Mouse (Mus musculus) hindbrain, embryonic 14.5 days (tissue): ENCODE data around the gene Eef1b2. TPM values are rescaled to one million over a fixed set of nuclear protein-coding genes. Genes with fewer than 3 reads are reported as not detected.

Experiments
- ATAC-seq: fragments of 200-750 bp; cut with Nextera tagmentation; 2 replicates; pipeline ENCODE4 v1.8.0; 2017; ENCODE audit warnings: moderate number of reproducible peaks, mild to moderate bottlenecking, moderate TSS enrichment, moderate library complexity; ENCODE audit not compliant: low FRiP score
- DNase-seq: peaks from one replicate; pipeline ENCODE4 v3.0.0-alpha.2; 2015; ENCODE audit warnings: low spot score
- H3K27ac ChIP-seq: fragments of 300-500 bp; sonication (generic); 2 replicates; pipeline ENCODE4 v1.5.1; 2014; ENCODE audit warnings: mild to moderate bottlenecking, moderate library complexity
- H3K27me3 ChIP-seq: fragments of 300-500 bp; sonication (generic); 2 replicates; pipeline ENCODE4 v1.6.1; 2014; ENCODE audit warnings: mild to moderate bottlenecking, low read length, mixed read lengths; ENCODE audit not compliant: control insufficient read depth, insufficient read depth
- H3K36me3 ChIP-seq: fragments of 300-500 bp; sonication (generic); replicated peaks from 2 replicates; pipeline ENCODE4 v1.6.1; 2014; ENCODE audit not compliant: control insufficient read depth, insufficient read depth
- H3K4me1 ChIP-seq: fragments of 300-500 bp; sonication (generic); replicated peaks from 2 replicates; pipeline ENCODE4 v1.6.1; 2014; ENCODE audit warnings: antibody characterized with exemption, low read length, mixed read lengths; ENCODE audit not compliant: control insufficient read depth, insufficient read depth
- H3K4me2 ChIP-seq: fragments of 300-500 bp; sonication (generic); replicated peaks from 2 replicates; pipeline ENCODE4 v1.6.1; 2014; ENCODE audit warnings: mild to moderate bottlenecking, moderate library complexity
- H3K4me3 ChIP-seq: fragments of 300-500 bp; sonication (generic); replicated peaks from 2 replicates; pipeline ENCODE4 v1.5.1; 2014; ENCODE audit warnings: mild to moderate bottlenecking, low read length
- H3K9ac ChIP-seq: fragments of 300-500 bp; sonication (generic); 2 replicates; pipeline ENCODE4 v1.6.1; 2014
- H3K9me3 ChIP-seq: fragments of 300-500 bp; sonication (generic); 2 replicates; pipeline ENCODE4 v1.6.1; 2016; ENCODE audit warnings: low read length; ENCODE audit not compliant: control insufficient read depth
- WGBS: fragments of 180-500 bp; shearing (Covaris S2); extraction: QIAGEN DNeasy Blood & Tissue Kit; methylation state at CpG from one replicate; pipeline ENCODE4 v1.1.7; 2014; 5-methylcytosine and 5-hydroxymethylcytosine counted together
- microRNA-seq: library from miRNA; unstranded; fragments of <30 nt; microRNA quantifications from one replicate; pipeline ENCODE4, GENCODE M21; 2016
- polyA plus RNA-seq: library from polyadenylated mRNA; unstranded; fragments of >200 nt; fragmentation: Nextera tagmentation; extraction: Ambion mirVana; gene quantifications from 2 replicates; pipeline ENCODE4 v1.2.1, GENCODE M21; 2014

The Eef1b2 gene
- polyA plus RNA-seq, 1 experiment from 2014 or later: 490 TPM

GRCm38 (mm10) chr1:63225009-63225408, 48.4 kb downstream of the Eef1b2 start:
- Histone ChIP-seq H3K4me1 (no peaks in the 10 kb centered on the region), H3K9me3 (no peaks in the 10 kb centered on the region), H3K27ac (no peak overlapping the region), H3K4me2 (no peak overlapping the region), H3K36me3 (no peaks in the 10 kb centered on the region), H3K4me3 (no peak overlapping the region), H3K27me3 (no peaks in the 10 kb centered on the region), H3K9ac (no peak overlapping the region)
- no peak for ATAC-seq
- WGBS: 85% methylated on average over 4 of the region's 4 CpGs
- no peak for DNase-seq

- no peaks in the 10 kb centered on the region for H3K9me3 ChIP-seq
- H3K27me3 ChIP-seq: no peaks in the 10 kb centered on the region
- no peak overlapping the region for H3K27ac ChIP-seq
- DNase-seq (no peak), ATAC-seq (no peak)
- H3K9ac ChIP-seq: no peak overlapping the region
- H3K36me3 ChIP-seq: no peaks in the 10 kb centered on the region
- no peak overlapping the region for H3K4me2 ChIP-seq
- no peak overlapping the region for H3K4me3 ChIP-seq
- 9% methylated on average over 7 of the region's 7 CpGs for WGBS
- no peaks in the 10 kb centered on the region for H3K4me1 ChIP-seq
Measured at GRCm38 (mm10) chr1:63225890-63226289, 49.3 kb downstream of the Eef1b2 start.

- H3K9me3 ChIP-seq: no peaks in the 10 kb centered on the region
- no peak overlapping the region for H3K4me2 ChIP-seq
- no peaks in the 10 kb centered on the region for H3K27me3 ChIP-seq
- DNase-seq: no peak
- no peaks in the 10 kb centered on the region for H3K4me1 ChIP-seq
- no peak overlapping the region for H3K9ac ChIP-seq
- no peak overlapping the region for H3K4me3 ChIP-seq
- H3K36me3 ChIP-seq: no peaks in the 10 kb centered on the region
- ATAC-seq: no peak
- WGBS: 75% methylated on average over 5 of the region's 5 CpGs
- H3K27ac ChIP-seq: no peak overlapping the region
Measured at GRCm38 (mm10) chr1:63227241-63227640, 50.6 kb downstream of the Eef1b2 start.

Small RNAs within 50 kb of the gene (microRNA-seq; reads per million reads assigned to microRNA genes)
- not detected for gene Gm24557
- not detected for gene Gm27512

Other genes with a start within 250 kb of the Eef1b2 start
- gene Ino80d, start 62.2 kb upstream of the Eef1b2 start, polyA plus RNA-seq: 11.4 and 13.5 TPM in 2 replicates
- 153 and 159 TPM in 2 replicates for gene Ndufs1, start within 50 bp of the Eef1b2 start, polyA plus RNA-seq
- gene Gpr1, start 37.7 kb downstream of the Eef1b2 start, polyA plus RNA-seq: 0.35 and 0.63 TPM in 2 replicates
- 34.9 and 37.5 TPM in 2 replicates for gene Zdbf2, start 96.4 kb downstream of the Eef1b2 start, polyA plus RNA-seq